Mouse (Mus musculus): Measurements from ENCODE around the gene Kif26b.

The Kif26b gene

DNA sequence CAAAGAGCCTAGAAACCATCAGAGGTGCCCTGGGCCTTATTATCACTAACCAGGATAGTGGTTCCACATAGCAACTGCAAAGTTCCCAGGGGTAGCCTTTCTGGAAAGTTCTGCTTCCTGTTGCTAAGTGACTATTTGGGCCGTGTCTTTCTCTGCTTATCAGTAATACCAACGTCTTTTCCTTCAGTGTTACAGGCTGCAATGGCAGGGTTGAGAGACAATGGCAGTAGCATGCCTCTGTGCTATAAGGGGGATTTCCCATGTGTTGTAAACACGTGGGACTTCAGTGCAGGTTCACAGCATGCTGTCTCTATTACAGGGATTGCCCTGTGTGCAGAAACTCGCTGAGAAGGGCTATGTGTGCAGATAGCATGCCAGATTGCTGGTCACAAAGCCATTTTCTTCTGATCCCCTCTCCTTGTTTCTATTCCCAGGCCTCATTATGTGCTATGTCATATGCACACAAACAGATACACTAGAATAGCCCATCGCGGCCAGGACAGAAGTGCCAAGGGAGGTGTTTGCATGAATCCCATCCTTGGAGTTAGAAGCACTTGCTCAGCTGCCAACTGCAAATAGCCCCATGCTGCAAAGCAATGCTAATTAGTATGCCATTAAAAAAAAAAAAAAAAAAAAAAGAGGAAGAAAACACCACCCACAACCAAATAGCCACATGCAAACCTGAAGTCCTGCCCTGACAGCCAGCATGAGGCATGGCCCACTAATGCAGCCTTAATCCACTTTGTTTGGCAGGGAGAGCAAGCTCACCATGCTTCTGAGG is 384.2 kb downstream of the Kif26b start:
- no peak for DNase-seq (ENCODE audit: low spot score in 2 of 2)

DNA sequence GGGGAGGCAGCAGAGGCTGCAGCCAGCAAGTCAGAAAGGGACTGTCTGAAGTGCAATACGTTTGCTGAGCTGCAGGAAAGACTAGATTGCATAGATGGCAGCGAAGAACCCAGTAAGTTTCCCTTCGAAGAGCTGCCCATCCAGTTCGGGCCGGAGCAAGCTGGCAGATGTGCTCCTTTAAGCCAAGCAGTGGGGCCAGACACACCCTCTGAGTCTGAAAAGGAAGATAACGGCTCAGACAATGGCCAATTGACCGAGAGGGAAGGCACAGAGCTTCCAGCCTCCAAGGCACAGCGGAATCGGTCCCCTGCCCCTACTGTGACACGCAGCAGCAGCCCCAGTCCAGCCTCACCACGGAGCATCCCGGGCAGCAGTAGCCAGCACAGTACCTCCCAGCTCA is 386.1 kb downstream of the Kif26b start:
- DNase-seq (ENCODE audit: low spot score in 2 of 2), result no peak

DNA sequence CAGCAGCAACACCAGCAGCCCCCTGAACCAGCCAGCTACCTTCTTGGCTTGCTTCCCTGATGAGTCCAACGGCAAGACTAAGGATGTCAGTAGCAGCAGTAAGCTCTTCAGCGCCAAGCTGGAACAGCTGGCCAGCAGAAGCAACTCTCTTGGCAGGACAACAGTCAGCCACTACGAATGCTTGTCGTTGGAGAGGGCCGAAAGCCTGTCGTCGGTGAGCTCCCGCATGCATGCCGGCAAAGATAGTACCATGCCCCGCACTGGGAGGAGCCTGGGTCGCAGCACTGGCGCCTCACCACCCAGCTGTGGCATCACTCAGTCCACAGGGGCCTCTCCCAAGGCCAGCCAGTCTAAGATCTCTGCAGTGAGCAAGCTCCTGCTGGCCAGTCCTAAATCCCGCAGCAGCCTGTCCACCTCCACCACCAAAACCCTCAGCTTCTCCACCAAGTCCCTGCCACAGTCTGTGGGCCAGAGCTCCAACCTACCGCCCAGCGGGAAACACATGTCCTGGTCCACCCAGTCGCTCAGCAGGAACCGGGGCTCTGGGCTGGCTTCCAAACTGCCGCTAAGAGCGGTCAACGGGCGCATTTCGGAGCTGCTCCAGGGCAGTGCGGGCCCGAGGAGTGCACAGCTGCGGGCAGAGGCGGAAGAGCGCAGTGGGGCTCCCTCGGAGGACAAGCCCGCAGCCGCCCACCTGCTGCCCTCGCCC is 388.4 kb downstream of the Kif26b start:
- DNase-seq (ENCODE audit: low spot score in 2 of 2), result no peak

DNA sequence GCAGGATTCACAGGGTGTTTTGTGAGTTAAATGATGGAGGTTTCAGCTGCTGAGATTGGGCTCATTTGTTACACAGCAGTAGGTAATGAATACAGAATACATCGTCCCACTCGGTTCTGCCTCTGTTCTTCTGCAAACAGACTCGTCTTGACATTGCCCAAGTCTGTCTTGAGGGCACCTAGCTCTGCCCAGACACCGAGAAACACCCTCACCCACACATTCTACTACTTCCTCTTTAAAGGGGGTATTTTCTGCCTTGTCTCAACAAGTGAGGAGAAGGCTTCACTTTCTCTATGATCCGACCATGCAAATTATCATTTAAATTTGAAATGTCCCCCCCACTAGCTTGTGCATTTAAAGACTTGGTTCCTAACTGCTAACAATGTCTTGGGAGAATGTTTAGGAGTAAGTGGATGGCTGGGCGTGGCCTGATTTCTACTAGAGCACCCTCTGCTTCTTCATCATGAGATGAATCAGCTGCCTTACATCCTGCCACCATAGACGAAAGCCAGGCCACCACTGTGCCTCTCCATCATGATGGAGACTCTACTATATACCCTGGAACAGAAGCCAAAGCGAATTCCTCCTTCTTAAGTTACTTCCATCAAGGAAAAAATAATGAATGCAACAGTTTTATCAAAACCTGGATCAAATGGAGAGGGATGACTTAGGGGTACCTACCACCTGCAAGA is 395.7 kb downstream of the Kif26b start:
- DNase-seq (ENCODE audit: low spot score in 2 of 2), result no peak

DNA sequence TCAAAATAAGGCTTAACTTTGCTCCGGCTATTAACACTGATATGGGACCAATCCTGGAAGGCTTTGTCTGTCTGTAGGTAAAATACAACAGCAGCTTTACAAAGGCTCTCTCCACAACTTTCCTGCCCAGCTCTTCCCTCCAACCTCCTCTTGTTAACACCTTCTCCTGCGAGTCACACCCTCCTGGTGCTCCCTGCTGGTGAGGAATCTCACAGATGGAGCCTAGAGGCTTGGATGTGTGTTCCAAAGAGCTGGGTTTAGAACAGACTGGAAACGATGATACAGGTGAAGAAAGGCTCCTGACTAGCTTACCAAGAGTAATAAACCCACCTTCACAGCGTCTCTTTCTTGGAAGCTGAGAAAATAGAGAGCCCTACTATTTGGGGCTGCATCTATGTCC is 400.6 kb downstream of the Kif26b start:
- DNase-seq (ENCODE audit: low spot score in 2 of 2), result no peak

DNA sequence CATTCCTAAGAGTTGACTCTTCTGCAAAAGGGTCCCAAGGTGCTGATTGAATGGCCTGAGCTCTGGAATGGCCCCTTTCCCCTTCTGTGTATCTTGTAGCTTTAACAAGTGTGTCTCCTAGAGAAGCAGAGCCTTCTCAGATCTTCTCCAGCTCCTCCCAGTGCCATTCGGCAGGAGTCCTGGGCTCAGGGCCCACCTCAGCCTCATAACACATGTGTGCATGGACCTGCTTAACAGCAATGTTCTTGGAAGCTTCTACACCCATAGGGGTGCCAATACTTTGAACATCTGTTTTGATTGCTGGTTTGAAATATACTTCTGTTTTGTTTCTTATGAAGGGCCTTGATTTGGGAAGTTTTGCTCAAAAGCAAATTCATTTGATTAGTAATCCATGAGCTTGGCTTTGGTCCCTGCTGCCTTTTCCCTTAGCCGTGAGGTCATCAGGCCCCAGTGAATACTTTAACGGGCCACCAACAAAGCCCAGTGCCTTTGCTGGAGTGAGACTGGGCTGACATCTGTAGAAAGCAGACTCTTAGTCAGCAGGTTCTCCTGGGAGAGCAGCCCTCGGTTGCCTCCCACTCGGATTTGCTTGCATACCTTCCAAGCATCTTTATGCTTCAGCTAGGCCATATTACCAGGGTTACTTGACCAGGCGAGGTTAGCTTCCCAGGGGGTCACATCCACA is 405.2 kb downstream of the Kif26b start:
- DNase-seq (ENCODE audit: low spot score in 2 of 2), result no peak

DNA sequence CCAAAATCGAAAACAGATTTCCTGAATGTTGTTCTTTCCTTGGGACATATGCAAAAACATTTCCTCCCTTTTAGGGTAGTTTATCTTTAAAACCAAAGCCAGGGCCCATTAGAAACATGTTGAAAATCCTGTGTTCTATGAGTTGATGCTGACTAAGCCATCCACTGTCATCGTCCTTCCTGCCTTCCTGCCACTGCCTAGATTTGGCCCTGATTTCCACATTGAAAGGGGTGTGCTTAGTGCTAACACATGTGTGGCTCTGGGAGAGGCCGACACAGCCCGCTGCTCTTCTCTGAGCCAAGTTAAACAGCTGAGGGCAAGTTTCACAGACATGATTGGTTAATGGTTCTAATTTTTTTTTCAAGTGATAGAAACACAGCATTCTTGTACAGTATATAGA is 407.5 kb downstream of the Kif26b start:
- DNase-seq (ENCODE audit: low spot score in 2 of 2), result no peak

DNA sequence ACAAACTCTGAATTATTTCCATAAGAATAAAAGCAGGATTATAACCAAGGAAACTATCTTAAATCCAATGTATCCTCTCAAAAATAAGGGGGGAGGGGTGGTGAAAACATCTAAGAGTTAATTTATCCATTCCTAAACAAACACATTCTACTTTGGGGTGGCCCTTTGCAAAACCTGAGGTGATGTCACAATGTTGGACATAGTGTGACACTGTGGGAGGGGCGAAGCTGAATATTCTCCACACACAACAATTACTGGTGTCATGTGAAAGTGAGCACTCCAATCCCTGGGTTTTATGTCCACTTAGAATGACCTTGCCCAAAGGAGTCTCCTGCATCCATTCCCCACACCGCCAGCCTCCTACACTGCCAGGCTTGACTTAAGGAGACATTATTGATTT is 408.1 kb downstream of the Kif26b start:
- no peak for DNase-seq (ENCODE audit: low spot score in 2 of 2)

DNA sequence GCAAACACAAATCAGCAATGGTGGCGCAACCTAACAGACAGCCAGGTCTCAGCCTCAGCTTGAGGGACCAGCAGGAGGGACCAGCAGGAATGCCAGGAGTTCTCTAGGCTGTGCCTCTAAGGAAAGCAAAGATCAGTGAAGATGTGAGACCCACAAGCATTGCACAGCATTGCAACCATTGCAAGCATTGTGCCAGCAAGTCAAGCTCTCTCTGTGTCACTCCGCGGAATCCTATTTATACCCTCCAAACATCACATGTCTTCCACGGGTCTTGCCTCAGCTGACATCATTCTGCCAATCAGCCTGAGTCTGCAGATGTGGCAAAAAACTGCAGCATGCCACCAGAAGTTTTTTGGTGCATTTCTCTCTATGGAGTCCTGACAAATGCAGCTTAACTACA is 411.4 kb downstream of the Kif26b start:
- DNase-seq (ENCODE audit: low spot score in 2 of 2), result no peak

DNA sequence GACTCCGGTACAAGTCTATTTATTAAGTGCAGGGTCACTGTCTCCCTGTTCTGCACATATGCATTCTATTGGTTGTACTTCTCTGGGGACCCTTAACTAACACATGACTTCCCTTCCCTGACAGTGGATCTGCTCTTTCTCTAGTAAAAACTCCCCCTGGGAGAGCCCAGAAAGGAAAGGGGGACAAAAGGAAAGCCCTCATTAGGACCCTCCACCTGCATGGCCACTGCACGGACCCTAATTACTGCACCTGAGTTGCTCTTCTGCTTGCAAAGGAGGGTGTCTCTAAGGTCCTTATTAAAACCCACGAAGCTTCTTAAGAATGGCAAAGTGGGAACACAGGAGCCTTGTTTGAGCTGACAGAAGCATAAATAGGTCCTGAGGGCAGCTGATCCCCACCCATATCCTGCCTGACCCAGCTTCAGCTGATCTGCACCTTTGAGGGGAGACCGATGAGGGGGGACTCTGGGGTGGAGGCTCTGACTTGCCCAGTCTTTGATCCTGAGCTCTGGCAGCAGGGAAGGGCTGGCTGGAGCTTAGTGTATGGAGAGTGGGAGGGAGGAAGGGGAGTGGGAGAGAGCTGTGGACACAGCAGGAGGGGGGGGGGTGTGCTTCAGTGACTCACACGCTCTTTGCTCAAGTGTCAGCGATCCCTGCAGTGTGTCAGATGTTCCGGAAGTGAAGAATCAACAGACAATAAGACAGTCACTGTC is 413.5 kb downstream of the Kif26b start:
- no peak for DNase-seq (ENCODE audit: low spot score in 2 of 2)

DNA sequence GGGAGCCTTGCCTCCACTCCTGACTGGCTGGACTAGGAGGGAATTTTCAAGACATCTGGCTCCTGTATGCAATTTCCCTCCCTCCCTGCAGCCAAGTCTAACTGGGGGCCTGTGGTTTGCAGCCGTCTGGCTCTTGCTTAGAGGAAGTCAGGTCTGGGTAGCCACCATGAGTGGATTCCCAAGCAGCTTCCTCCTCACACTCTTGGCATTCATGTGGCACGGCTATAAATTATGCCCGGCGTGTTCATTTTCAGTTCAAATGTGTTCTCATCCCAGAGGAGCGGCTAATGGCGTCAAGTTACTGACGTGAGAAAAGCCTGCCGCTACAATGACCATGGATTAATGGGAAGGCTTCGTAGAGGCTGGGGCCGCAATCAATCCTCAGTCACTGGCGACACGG is 424.0 kb downstream of the Kif26b start:
- DNase-seq (ENCODE audit: low spot score in 2 of 2), result no peak

DNA sequence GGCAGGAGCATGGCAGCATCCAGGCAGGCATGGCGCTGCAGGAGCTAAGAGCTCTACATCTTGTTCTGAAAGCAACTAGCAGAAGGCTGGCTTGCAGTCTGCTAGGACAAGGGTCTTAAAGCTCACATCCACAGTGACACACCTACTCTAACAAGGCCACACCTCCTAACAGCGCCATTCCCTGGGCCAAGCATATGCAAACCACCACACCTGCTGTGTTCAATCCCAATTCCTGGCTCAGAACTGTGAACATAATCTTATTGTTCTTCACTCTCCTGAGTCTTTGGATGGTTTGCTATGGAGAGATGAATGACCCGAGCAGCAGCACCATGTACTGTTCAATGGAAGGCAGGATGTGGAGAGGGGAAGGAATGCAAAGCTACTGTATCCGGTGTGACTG is 429.7 kb downstream of the Kif26b start:
- DNase-seq (ENCODE audit: low spot score in 2 of 2), result no peak

DNA sequence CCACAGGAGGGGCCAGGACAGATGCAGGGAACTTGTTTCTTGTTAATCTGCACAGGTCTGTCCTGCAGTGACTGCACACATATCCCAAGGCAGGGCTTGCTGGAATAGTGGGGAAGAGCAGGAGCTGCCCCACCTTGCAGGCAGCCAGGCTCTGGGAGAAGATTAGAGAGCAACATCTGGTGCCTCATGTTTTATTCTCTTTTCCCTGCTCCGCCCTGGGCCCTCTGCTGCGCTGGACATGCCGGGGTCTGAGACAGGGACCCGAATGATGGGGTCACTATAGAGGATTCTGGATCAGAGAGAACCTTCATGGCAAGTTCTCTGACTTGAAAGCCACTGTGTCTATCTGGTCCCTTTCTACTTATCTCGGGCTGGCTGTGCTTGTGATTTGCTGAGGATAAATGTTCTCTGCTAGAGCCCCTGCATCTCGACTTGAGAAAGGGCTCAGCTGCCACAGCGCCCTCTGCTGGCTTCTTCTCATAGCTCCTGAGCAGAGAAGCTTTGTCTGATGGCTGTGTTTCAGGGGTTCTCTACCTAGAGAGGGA is 431.2 kb downstream of the Kif26b start:
- DNase-seq (ENCODE audit: low spot score in 2 of 2), result peak; percentile 15 to 63

DNA sequence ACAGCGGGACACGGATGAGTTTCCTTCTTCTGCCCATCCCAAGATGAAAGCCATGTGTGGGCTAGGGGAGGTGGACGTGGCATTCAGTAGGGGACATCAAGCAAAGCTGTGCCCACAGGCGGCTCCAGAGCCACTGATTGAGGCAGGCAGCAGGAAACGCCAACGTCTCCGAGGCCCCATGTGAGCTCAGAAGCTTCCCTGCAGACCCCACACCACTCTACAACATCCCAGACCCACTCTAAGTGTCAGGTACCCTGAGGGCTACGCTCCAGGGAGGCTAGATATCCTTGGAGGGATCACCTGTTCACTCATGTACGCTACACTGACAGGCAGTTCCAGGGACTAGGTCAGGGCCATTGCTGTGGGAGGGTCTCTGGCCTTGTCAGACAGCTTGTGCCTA is 432.7 kb downstream of the Kif26b start:
- no peak for DNase-seq (ENCODE audit: low spot score in 2 of 2)

DNA sequence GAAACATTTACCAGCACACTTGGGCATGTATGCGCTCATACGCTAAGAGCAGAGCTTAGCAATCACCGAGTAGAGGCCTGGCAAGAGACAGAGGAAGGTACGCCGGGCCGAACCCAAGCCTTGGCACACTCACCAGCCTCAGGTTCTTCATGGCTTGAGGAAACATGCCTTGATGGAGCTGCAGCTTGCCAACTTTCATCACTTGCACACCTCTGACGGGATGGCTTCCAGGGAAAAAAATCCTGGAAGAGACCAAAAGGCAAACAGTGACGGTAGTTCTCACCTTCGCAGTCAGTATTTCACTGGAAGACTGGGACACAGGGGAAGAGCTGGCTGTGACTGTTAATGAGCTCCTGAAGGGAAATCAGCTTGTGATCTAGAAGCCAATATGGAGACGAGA is 443.1 kb downstream of the Kif26b start:
- DNase-seq (ENCODE audit: low spot score in 2 of 2), result no peak

DNA sequence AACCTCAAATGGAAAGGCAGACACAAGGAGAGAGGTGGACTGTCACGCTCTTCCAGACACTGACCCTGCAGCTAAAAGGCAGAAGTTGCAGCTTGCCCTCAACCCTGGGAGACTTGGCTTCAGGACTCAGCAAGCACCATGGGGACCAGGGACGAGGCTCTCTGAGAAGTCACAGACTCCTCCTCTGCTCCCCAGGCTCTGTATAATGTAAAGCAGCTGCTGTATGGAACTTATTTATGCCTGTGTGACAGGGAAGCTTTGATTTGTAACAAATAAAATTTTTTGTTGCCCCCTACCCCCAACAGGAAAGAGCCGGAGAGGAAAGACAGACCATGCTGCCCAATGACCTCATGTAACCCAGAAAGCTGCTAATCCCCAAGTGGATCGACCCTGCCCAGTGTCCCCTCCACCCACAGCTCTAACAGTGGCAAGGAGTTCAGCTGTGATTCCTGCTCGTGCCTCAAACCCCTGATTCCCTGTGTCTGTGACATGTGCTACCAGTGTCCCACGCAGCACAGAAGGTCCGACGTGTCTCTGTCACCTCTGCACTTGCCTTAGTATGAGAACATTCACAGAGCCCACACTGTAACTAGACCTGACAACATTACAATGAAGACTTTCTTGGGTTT is 449.8 kb downstream of the Kif26b start:
- no peak for DNase-seq (ENCODE audit: low spot score in 2 of 2)

DNA sequence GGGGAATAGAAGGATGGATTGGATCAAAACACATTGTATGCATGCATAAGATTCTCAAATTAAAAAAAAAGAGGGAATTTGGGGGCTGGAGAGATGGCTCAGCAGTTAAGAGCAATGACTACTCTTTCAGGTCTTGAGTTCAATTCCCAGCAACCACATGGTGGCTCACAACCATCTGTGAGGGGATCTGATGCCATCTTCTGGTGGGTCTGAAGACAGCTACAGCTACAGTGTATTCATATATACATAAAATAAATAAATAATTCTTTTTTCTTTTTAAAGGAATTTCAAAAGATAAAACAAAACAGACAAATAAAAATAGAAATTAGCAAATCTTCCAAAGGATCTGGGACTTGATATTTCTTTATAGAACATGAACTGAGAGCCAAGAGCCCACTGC is 451.3 kb downstream of the Kif26b start:
- DNase-seq (ENCODE audit: low spot score in 2 of 2), result no peak

DNA sequence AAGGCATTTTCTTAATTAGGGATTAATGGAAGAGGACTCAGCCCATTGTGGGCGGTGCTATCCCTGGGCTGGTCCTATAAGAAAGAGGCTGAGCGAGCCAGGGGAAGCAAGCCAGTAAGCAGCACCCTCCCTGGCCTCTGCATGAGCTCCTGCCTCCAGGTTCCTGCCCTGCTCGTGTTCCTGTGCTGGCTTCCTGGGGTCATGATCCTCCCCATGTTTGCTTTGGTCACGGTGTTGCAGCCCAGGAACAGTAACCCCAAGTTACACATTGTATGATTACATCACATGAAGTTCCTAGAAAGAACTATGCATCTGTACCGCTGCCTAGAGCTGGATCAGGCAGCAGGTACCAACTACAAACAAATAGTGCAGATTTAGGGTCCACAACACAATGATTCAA is 452.7 kb downstream of the Kif26b start:
- DNase-seq (ENCODE audit: low spot score in 2 of 2), result no peak

DNA sequence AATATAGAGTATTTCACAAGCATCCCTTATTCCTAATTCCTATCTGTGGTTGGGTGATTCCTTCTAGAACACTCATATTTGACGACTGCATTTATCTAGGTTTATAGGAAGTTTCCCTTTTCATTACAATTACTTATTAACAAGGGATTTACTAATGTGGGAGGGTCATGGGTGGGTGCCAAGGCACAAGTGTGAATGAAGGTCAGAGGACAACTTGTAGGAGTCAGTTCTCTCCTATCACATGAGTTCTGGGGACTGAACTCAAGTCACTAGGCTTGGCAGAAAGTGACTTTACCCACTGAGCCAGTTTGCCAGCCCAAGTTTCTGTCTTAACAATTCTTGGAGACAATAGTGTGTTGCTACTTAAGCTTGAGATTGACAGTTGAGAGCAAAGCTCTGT is 459.3 kb downstream of the Kif26b start:
- DNase-seq (ENCODE audit: low spot score in 2 of 2), result no peak
